Mouse (Mus musculus): ENCODE results near the gene Tecrl. TPM values are rescaled to one million over a fixed set of nuclear protein-coding genes. Genes with fewer than 3 reads are reported as not detected.

Tecrl gene
- polyA plus RNA-seq (2014; fragmentation: Illumina TruSeq; extraction: RNeasy Lipid Tissue Mini Kit (QIAGEN cat#74804); ENCODE audit: low read depth, low replicate concordance) = not detected

GRCm38 (mm10) chr5:83354846-83355561 lies at the start of gene Tecrl:
Tecrl (minus strand) TSS chr5:83355195.

